Mouse (Mus musculus) liver, embryonic 14.5 days (tissue): Measurements from ENCODE around the gene Pigv.

Source experiments
- CTCF ChIP-seq: IDR thresholded peaks from 2 replicates; pipeline ENCODE4 v1.5.1; 2016; ENCODE audit warnings: antibody characterized with exemption, low read depth, control low read depth
- EP300 ChIP-seq: IDR thresholded peaks from 2 replicates; pipeline ENCODE4 v1.6.1; 2016; ENCODE audit warnings: antibody characterized with exemption, low read depth

- TF ChIP-seq EP300 (no peak), CTCF (no peak)
Measured at GRCm38 (mm10) chr4:133688417-133689067, 16.1 kb upstream of the Pigv start.
